Mouse (Mus musculus): Measurements from ENCODE around the gene Pik3r5.

DNA sequence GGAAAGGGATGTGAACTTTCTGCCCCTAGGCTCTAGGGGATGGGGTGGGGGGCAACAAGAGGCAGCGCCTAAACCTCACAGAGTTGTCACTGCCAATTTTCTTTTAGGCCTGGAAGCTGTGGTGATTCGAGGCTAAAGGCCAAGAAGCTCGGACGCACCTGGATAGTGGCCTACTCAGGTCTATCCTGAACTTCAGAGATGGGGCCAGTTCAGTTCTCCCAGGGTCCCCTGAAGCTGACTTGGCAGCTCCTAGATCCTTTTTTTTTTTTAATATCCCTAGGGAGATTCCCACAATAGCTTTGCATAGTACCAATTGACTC is 44.5 kb upstream of the Pik3r5 start:
- TF ChIP-seq CTCF (IDR thresholded peaks at IDR 0.05; ENCODE audit: low read depth, low read length): no peak
- TF ChIP-seq GATA2 (IDR thresholded peaks at IDR 0.05; ENCODE audit: borderline replicate concordance, low read depth, low read length): no peak
- no peak for TF ChIP-seq GATA1 (IDR thresholded peaks at IDR 0.05; ENCODE audit: borderline replicate concordance, low read length)
- no peak for TF ChIP-seq POLR2AphosphoS5 (IDR thresholded peaks at IDR 0.05; ENCODE audit: insufficient replicate concordance, low read depth, low read length)

All from G1E (cell line).